Mouse (Mus musculus) retina, postnatal 1 day (tissue): Measurements from ENCODE around the gene Oas1g.
"Not testable (repeated sequence)": the region's sequence is repeated elsewhere in the genome, so short reads cannot be mapped to it uniquely, and the experiment has no call there.

Experiments
- DNase-seq: peaks from one replicate; pipeline ENCODE4 v3.0.0-alpha.2; 2012

Oas1g gene

DNA sequence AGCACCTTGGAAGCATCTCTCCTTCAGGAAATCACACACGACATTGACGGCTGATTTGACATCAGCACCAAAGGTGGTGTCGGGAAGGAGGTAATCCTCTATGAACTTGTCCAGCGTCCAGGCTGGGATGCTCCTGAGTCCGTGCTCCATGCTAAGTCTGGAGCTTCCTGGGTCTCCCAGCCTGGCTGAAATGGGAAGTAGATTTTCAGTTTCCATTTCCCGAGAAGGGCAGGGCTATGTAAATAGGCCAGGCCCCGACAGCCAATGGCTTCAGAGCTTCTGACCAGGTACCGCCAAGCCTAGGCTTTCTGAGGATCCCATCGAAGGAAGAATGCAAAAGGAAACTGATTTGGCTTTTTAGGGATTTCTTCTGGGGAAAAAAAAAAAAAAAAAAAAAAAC, at the start of gene Oas1g:
Gene Oas1g, minus strand, starts transcription at position 201 of the 400 bp plus-strand sequence.
- not testable (repeated sequence) for DNase-seq

DNA sequence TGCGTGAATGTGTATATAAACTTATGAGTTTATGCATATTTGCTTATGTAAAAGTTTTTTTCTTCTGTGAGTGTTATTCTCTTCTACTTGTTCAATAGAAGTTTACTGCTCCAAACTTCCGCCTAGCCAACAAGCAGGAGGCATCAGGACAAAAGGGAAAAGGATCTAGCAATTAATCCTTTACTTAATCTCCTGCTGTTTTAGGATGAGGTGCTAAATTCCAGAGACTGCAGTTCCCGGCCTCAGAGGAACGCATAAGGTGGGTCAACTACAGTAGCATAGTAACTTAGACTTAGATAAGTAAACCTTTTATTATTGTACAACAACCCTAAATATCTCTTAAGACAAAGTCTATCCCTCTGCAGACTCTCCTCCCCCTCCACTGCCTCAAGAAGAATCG, 46.6 kb upstream of the Oas1g start:
- no peak for DNase-seq

DNA sequence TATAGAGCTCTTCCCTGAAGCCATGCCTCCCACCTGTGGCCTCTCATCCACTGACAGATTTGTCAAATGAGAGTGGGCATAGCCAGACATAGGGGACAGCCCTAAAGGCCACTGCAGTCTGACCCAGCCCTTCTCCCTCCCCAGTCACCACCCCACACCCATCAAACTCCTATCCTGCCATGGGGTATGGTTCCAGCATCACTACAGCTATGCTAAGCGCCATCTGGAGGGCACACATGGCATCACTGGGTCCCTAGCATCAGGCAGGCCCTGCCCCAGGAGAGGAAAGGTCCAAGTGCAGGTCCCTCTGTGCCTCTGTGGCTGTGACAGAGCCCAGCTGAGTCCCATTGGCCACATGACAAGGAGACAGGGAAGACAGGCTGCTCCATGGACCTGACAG, 39.6 kb upstream of the Oas1g start:
- peak; percentile 25 for DNase-seq

DNA sequence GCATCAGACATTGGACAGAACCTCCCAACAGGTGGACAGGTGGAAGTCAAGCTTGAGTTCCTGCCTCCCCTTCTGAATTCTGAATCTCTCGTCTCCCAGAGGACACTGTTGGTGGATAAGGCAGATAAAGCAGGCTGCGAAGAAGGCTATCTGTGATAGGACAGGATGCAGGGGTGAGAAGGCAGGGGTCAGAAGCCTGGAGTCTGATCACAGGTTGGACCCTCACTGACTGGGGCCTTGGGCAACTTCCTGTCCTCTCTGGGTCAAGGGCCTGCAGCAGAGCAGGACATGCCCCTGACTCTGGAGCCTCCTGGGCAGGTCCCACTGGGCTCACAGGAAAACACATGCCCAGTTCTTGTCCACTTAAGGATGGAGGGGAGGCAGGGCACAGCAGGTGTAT, 38.9 kb upstream of the Oas1g start:
- not testable (repeated sequence) for DNase-seq

DNA sequence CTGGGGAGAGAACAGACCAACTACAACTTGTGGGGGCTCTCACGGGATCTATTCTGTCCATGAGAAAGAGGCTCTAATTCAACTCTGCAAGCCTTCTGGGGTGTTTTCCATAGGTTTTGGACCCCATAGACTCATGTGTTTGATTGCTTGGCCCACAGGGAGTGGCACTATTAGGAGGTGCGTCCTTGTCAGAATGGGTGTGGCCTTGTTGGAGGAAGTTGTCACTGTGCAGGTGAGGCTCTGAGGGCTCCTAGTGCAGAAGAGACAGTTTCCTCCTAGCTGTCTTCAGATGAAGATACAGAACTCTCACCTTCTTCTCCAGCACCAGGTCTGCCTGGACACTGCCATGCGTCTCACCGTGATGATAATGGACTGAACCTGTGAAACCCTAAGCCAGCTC, 37.1 kb upstream of the Oas1g start:
- not testable (repeated sequence) for DNase-seq

DNA sequence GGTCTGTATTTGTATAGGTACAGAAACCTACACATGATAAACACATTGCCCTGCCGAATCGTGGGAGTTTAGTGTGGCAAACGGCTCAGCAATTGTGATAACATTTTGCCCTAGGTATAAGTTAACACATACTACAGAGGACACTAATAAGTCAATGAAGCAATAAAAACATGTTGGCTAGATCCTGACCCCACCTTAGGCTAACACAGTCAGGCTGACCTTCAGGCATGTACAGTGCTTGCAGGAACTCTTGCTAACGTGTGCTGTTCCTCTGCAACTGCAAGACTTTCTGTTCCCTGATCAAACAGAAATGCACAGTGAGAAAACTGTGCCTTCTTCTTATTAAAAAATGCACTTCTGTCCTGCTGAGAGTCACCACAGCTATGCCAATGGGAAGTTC, 36.6 kb upstream of the Oas1g start:
- no peak for DNase-seq

DNA sequence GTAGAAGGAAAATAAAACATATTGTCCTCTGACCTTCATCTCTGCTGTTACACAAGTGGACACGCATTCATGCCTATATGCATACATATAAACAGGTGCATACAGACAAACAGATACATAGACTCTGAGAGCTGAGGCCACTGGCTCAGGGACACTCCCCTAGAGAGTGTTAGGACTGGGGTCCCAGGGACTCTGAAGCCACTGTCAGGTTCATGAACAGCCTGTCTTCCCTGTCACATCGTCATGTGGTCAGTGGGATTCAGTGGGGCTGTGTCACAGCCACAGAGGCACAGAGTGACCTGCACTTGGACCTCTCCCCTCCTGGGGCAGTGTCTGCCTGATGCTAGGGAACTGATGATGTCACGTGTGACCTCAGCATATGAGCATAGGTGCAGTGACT, 32.9 kb upstream of the Oas1g start:
- DNase-seq = no peak

DNA sequence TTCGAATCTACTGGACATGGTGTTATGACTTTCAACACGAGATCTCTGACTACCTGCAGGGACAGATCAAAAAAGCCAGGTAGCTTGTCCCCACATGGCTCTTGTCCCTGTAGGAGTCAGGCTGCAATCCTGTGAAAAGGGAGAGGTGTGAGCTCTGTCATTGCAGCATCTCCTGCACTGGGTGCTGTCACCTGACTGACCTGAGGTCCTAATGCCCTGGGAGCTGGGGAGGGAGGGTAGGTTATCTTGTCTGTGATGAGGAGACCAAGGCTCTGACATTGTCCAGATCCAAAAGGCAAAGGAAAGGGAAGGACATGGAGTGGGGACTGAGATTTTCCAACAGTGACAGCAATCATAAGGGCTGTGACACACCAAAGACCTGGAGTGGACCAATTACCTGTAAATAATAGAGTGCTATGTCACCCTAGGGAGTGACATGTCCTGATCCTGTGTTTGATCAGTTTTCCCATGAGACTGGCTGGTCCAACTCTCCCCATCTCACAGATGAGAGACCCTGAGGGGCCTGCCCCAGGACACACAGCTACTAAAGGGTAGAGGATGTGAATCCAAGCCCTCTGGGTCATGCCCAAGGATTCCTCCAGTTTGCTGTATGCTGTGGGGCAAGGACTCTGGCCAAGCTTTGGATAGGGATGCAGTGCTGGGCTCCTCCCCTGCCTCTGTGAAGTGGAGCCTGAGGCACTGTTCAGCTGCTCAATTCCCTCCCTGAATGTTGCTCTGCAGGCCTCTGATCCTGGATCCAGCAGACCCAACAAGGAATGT, 31.9 kb upstream of the Oas1g start:
- not testable (repeated sequence) for DNase-seq

DNA sequence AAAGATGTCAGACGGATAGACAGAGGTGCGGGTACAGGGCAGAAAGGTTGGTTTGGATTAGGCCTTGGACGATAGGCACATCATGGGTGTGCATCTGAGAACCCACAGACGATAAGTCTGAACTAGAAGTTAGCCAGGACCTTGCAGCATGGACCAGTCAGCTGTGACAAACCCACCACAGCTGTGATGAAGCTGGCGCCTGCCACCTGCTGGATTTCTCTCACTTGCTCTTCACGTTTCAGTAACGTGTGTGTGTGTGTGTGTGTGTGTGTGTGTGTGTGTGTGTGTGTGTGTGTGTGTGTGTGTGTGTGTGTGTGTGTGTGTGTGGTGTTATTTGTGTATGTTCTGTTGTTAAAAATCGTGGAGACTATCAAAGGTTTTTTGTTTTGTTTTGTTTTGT, 26.8 kb upstream of the Oas1g start, which contains the start of gene Oas1d:
Gene Oas1d, plus strand, starts transcription at position 333 of the 400 bp plus-strand sequence.
- not testable (repeated sequence) for DNase-seq

DNA sequence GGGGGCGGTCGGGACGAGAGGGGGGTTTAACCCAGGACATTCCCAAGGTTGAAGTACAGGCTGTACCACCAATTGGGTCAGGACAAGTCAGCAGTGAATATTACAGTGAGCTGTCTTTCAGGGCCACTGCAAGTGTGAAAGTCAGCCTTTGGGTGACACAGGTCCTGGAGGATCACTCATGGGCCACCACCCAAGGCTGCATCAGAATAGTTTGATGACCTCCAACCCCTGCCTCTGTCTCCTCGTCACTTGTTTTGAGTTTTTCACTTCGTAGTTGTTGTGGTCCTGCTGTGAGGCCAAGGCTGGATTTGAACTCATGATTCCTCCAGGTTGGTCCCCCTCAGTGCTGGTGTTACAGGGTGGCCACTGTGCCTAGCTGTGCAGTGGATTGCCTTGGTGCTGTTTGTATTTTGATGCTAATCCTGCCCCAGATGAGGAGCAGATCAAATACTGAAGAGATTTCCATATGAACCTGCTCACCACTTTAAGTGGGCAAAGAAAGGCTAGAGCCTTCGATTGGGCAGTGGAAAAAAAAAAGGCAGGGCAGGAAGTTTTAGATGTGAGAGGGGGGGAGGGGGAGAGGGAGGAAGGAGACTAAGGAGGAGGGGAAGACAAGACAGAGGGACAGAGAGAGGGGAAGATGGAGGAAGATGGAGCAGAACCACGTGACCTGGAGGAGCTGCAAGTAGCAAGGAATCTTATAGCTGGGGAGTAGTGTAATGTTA, 20.9 kb upstream of the Oas1g start:
- DNase-seq = no peak

DNA sequence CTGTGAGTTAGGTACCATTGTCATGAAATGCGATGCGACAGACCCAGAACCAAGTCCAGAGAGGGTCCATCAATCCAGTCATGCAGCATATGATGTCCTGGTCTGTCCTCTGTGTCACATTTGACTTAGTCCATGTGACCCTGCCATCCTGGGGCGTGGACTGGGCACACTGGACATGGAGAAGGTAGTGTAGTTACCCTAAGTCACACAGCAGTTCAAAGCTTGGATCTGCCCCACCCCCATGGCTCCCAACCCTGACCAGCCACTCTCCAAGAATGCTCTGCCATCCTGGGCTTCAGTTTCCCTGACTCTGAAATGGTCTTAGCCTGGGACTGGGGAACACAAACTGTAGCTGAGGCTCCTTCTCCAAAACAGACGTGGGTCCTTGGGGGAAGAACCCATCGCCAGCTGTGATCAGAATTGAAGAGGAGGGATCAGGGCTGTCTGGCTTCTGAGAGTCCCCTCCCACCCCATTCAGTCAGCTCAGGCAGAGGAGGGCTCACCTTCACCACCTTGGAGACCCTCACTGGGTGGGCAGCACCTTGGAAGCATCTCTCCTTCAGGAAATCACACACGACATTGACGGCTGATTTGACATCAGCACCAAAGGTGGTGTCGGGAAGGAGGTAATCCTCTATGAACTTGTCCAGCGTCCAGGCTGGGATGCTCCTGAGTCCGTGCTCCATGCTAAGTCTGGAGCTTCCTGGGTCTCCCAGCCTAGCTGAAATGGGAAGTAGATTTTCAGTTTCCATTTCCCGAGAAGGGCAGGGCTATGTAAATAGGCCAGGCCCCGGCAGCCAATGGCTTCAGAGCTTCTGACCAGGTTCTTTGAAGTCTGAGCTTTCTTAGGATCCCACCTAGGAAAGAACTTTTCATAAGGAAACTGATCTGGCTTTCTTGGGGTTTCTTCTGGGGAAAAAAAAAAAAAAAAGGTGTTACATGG, 19.6 kb upstream of the Oas1g start, which contains the start of gene Oas1a:
Gene Oas1a, minus strand, starts transcription at position 731 of the 943 bp plus-strand sequence.
- DNase-seq = not testable (repeated sequence)

DNA sequence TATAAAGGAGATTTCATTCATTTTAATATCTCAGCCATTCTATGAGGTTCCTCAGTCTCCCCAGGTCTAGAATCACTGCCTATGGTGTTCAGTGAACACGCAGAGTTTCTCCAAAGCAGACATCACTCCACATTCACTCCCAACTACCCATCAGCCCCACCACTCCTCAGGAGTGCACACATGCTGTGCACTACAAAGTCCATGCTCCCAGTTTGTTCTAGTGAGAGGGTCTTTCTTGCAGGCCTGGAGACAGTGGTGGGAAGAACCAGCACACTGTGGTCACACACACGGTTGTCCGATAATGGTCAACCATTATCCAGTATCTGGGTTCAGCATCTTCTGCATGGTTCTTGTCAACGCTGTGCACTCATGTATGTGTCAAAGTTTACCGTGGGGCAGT, 14.6 kb upstream of the Oas1g start:
- no peak for DNase-seq

DNA sequence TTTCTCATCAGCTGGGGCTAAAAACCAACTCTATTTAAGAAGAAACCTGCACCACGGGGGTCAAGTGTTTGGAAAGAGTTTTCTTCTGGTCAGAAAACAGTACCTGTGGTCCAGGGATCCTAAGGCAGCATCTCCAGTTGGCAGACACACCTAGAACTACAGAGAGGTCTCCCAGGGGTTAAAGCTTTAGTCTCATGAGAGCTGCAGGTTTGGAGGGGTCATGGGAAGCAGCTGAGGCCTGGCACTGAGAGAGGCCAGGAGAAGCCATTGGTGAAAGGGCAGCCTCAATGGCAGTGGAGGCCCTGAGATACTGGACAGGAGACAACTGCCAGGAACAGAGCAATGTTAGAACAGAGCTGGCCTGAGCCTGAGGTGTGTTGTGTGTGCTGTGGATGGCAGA, 13.3 kb upstream of the Oas1g start:
- no peak for DNase-seq

DNA sequence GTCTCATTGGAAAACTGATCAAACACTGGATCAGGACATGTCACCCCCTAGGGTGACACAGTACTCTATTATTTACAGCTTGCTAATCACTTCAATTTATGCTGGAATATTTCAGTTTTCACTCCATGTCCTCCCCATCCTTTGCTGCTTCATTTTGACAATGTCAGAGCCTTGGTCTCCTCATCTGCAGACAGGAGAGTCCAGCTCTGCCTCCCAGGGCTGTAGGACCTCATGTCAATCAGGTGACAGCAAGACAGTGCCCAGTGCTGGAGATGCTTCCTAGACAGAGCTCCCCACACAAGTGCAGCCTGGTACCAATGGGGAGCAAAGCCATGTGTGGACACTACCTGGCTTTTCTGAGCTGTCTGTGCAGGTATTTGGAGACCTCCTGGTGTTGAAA, 11.3 kb upstream of the Oas1g start:
- no peak for DNase-seq

DNA sequence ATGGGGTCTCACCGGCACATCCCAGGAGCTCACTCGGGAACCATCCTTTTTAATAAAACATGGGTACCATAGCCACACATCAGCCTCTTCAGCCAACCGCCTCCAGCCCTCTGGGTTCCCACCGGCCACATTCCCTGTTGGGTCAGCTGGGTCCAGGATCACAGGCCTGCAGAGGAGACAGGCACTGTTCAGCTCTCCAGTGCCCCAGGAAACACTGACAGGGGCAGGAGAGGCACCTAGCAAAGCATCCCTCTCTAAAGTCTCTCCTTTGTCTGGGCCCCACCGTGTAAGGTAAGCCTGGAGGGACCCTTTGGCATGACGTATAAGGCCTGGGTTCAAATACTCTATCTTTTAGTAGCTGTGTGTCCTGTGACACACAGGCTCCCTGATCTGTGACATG, 10.9 kb upstream of the Oas1g start:
- no peak for DNase-seq

DNA sequence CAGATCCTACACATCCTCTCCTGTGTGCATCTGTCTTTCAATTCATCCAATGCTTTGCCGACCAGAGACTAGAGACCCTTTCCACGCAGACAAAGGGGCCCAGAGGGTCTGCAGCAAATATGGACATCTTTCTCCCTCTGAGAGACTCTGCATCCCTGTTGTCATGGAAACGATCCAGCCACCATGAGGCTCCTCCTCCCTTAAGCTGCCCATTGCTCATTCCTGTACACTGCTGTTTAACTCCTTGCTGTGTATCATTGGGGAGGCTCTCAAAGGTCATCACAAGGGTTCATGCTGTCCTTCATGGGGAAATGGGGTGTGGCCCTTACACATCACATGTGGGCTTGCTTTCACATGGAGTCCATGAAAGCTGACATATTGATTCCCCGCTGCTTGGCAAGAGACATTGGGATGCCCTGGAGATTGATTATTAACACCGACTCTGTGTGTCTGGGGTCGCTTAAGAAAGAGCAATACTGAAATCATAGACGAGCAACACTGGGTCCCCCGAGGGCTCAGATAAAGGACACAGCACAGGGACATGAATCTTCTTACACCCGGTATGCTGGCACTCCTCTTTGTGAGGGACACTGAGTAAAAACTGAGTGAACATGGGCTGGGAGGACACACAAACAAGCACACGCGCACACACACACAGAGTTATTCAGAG, 8.0 kb upstream of the Oas1g start:
- DNase-seq = no peak

DNA sequence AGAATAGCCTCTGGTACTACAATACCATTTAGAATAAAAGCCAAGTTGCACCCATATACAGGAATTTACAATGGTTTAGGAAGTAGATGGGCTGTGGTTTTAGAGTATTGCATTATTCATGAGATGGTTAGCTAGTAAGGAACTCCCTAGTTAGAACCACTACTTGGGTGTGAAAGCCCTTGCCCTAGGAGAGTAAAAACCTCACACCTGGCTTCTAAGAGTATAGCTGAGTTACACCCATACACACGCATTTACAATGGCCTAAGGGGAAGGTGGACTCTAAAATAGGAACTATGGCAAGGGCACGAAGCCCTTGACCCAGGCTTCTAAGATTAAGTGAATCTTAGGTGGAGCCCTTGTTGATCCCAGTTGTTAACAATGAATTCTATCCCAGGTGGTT, 7.3 kb upstream of the Oas1g start:
- DNase-seq = not testable (repeated sequence)

DNA sequence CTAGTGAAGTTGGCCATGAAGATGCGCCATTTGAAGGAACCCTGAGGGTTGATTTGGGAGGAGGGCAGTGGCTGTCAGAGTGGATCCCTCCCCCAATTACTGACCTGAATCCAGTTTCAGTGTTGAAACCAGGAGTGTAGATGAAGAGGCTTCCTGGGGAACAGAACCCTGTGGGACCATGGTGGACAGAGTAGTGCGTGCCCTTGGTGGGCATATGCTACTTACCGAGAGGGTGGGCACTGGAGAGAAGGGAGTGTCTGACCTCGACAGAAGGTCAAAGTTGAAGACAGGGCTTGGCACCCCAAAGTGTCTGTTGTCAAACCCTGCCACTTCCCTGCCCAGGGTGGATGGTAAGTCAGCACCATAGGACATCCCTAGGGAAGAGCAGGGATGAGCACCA, 6.5 kb upstream of the Oas1g start:
- not testable (repeated sequence) for DNase-seq

DNA sequence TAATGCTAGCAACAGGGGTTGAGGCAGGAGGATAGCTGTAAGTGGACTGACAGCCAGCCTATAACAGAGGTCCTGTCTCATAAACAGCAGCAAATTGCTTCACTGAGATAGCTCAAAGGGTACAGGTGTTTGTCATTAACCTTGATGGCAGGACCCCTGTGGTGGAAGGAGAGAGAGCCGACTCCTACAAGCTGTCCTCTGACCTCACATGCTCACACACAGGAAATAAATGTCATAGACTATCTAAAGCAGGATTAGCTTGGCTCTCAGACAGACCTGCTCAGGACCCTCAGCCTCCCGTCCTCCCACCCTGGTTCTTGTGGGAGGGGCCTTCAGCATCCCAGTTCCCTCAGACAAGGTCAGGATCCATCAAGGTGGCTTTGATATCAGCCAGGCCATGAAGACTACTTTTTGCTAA, 4.8 kb upstream of the Oas1g start:
- no peak for DNase-seq

DNA sequence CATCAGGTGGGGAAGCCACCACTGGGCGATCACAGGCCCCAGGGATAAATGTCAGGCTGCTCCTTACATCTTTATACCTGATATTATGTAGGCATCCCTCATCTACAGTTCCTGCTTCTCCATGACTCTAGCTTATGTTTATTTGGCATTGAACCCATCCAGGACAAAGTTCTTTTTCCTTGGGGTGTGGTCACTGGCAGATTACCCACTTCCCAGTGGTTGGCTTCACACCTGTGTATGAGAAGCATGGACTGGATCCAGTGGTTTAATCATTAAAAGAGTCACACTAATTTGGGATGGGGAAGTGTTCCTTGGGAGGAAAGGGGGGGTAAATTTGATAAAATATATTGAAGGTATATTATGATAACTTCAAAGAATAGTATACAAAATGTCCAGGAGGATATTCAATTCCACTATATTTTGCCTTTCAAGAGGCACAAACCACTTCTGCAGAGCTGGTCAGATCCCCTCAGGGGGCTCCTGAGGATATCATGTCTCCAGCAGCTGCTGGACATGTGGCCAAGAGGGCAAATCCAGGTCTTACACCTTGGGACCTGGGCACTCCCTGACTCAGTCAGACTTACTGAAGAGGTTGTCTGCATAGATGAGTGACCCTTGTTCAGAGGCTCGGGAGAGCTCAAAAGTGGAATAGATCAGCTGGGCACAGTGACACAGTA, 4.3 kb upstream of the Oas1g start:
- not testable (repeated sequence) for DNase-seq

DNA sequence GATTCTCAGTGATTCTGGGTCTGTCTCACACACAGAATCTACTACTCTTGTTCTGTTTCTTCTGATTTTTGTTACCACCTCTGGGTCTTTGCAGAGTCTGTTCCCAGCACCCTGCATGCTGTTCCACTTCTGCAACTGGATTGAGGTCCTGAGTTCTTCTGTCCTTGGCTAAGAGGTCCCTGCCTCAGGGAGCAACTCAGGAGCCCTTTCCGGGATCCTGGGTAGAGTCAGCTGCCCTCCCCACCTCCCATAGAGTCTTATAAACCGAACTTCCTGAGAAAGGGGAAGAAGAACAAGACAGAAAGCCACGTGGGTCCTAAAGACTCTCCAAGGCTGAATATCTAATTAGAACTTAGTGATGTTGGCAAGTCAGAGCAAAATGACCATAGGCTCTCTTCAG, 3.6 kb upstream of the Oas1g start:
- no peak for DNase-seq

DNA sequence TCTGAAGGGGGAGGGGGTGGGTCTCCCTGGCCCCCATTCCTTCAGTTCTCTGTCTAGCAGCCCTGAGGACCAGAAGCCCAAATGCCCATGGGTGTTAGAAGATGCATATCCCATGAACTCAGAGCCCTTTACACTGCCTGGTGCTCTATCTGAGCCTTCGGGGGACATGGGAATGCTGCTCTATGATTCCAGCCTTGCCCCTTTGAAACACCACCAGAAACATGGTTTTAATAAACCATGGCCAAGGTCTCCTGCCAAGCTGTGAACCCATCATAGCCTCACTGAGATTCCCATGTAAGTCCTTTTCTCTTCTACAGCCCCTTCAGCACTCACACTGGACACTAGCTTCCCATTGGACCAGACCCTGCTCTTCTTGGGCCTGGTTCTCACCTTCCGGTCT, 2.6 kb upstream of the Oas1g start:
- DNase-seq = no peak
